Mouse (Mus musculus): ENCODE data around the gene Akr1c13.

- TF ChIP-seq TAL1 (IDR thresholded peaks at IDR 0.05; ENCODE audit: low read length) (no peak), GATA1 (IDR thresholded peaks at IDR 0.05; ENCODE audit: low read length) (no peak)
Observed at GRCm38 (mm10) chr13:4190904-4191303, at the start of gene Akr1c13.

Measured in erythroblast, embryonic 14.5 days (primary cell).